Mouse (Mus musculus) liver, embryonic 14.5 days (tissue): ENCODE data around the gene Snrnp35.

Experiments
- CTCF ChIP-seq: IDR thresholded peaks from 2 replicates; pipeline ENCODE4 v1.5.1; 2016; ENCODE audit warnings: antibody characterized with exemption, low read depth, control low read depth
- EP300 ChIP-seq: IDR thresholded peaks from 2 replicates; pipeline ENCODE4 v1.6.1; 2016; ENCODE audit warnings: antibody characterized with exemption, low read depth

DNA sequence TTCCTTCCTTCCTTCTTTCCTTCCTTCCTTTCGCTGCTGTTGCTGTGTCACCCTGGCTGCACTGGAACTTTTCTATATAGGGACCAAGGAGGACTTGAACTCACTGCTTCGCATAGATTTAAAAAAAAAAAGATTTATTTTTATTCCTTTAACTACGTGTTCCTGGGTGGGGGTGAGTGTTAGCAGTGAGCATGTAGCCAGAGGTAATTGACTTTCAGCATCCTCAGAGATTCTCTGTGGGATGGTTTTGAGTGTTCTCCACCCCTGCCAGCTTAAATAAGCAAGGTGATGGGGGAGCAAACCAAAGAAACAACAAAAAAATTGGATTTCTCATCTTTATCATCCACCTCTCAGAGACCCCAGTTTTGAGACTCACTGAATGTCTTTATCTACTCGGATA lies 57.0 kb downstream of the Snrnp35 start:
- TF ChIP-seq EP300, result no peak
- TF ChIP-seq CTCF, result no peak
